In the genomic region with DNA sequence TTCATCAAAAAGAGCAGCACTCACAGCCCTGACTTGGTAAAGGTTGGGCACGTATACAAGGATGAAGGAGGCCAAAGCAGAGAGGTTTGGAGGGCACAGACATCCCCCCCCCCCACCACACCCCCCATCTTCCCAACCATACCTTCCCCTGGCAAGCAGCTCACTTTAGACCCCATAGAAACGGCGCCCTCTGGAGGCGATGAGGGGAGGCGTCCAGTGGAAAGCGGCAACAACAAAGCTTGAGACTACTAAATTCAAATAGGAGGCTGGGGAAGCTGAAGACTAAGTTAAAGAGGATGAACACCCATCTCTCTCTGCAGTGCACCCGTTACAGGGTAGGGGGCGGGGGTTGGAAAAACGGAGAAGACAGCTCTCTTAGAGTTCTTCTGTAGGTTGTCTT, we compare ENCODE assay signal across 11 mouse cellular contexts. TPM values are rescaled to one million over a fixed set of nuclear protein-coding genes. Genes with fewer than 3 reads are reported as not detected.
DNase-seq lines count a peak whose midpoint lies in the region; ATAC-seq and TF ChIP-seq lines count a peak whose summit lies in the region.
"Had no signal": no experiment of that assay in that cellular context is flagged by ENCODE, and none has a peak within 500 bp of the region (broad histone marks: within the 10 kb centered on the region; RNA-seq: fewer than 3 reads in every experiment).

No protein-coding gene starts in this region.

- no peaks in the 10 kb centered on the region for H3K36me3 ChIP-seq in intestine, postnatal 0 days (ENCODE audit: control insufficient read depth, insufficient read depth)
- no peaks in the 10 kb centered on the region for H3K36me3 ChIP-seq in intestine, embryonic 16.5 days (ENCODE audit: control insufficient read depth, insufficient read depth, low read length)
- no peaks in the 10 kb centered on the region for H3K36me3 ChIP-seq in thymus, adult 2 months (ENCODE audit: control insufficient read depth, insufficient read depth, low read length)
- no peaks in the 10 kb centered on the region for H3K36me3 ChIP-seq in hindbrain, embryonic 16.5 days (ENCODE audit: control insufficient read depth, insufficient read depth, low read length)
- H3K36me3 ChIP-seq: lung, embryonic 15.5 days had no signal

- H3K4me3 ChIP-seq in intestine, postnatal 0 days (ENCODE audit: low read depth, low read length) = no peak overlapping the region
- H3K4me3 ChIP-seq in intestine, embryonic 16.5 days (ENCODE audit: low read length) = no peak overlapping the region
- H3K4me3 ChIP-seq in thymus, adult 2 months (ENCODE audit: control insufficient read depth, insufficient read depth, low read length) = no peak overlapping the region
- no peak overlapping the region for H3K4me3 ChIP-seq in bone marrow, adult 2 months (replicated peaks; ENCODE audit: control insufficient read depth, low read depth, low read length)
- H3K4me3 ChIP-seq in hindbrain, embryonic 16.5 days (ENCODE audit: low read length) = no peak overlapping the region
- H3K4me3 ChIP-seq: lung, embryonic 15.5 days had no signal

- ATAC-seq in intestine, postnatal 0 days = no peak
- no peak for ATAC-seq in intestine, embryonic 16.5 days
- ATAC-seq in hindbrain, embryonic 16.5 days = no peak

- H3K27ac ChIP-seq in intestine, postnatal 0 days (ENCODE audit: low read depth, low read length) = no peak overlapping the region
- no peak overlapping the region for H3K27ac ChIP-seq in intestine, embryonic 16.5 days (ENCODE audit: low read length)
- H3K27ac ChIP-seq in thymus, adult 2 months (ENCODE audit: control insufficient read depth, insufficient read depth, low read length) = no peak overlapping the region
- no peak overlapping the region for H3K27ac ChIP-seq in bone marrow, adult 2 months (ENCODE audit: control insufficient read depth, insufficient read depth, low read depth, low read length, poor library complexity)
- no peak overlapping the region for H3K27ac ChIP-seq in hindbrain, embryonic 16.5 days (ENCODE audit: low read depth, low read length)
- H3K27ac ChIP-seq: lung, embryonic 15.5 days had no signal

- TF ChIP-seq CTCF in intestine, postnatal 0 days (IDR thresholded peaks at IDR 0.05; ENCODE audit: low read depth) = peak; percentile 56
- no peak for TF ChIP-seq CTCF in thymus, adult 2 months (IDR thresholded peaks at IDR 0.05; ENCODE audit: borderline replicate concordance, control insufficient read depth, extremely low read depth, insufficient read depth, low read length, poor library complexity)
- TF ChIP-seq CTCF in bone marrow, adult 2 months (IDR thresholded peaks at IDR 0.05; ENCODE audit: control insufficient read depth, insufficient read depth, low read length) = peak; percentile 8; the same call in 1 of the 2 replicates

- WGBS in intestine, postnatal 0 days = 42% methylated on average over 9 of the region's 9 CpGs
- WGBS in intestine, embryonic 16.5 days = 39% methylated on average over 9 of the region's 9 CpGs
- WGBS in thymus, adult 2 months = 45% methylated on average over 9 of the region's 9 CpGs
- 43% methylated on average over 9 of the region's 9 CpGs for WGBS in bone marrow, adult 2 months
- 29% methylated on average over 9 of the region's 9 CpGs for WGBS in hindbrain, embryonic 16.5 days

- peak; percentile 6 for DNase-seq in thymus, adult 2 months
- DNase-seq in thymus, postnatal 0 days (ENCODE audit: low spot score) = no peak
- peak; percentile 16 for DNase-seq in thymus, postnatal 25 days
- DNase-seq in cerebellum, adult 9-11 months = no peak
- DNase-seq: cerebellum, postnatal 14 days; heart, adult 18-20 months had no signal

- no peak overlapping the region for H3K9ac ChIP-seq in intestine, postnatal 0 days (ENCODE audit: low read depth, low read length)
- H3K9ac ChIP-seq in intestine, embryonic 16.5 days (ENCODE audit: low read depth, low read length) = no peak overlapping the region
- H3K9ac ChIP-seq in hindbrain, embryonic 16.5 days (ENCODE audit: low read depth, low read length) = no peak overlapping the region
- H3K9ac ChIP-seq: lung, embryonic 15.5 days had no signal

- no peaks in the 10 kb centered on the region for H3K4me1 ChIP-seq in intestine, postnatal 0 days (replicated peaks; ENCODE audit: control insufficient read depth, insufficient read depth, low read length)
- H3K4me1 ChIP-seq in intestine, embryonic 16.5 days (ENCODE audit: control insufficient read depth, insufficient read depth, low read length) = peaks cover 7% of the 10 kb centered on the region
- no peaks in the 10 kb centered on the region for H3K4me1 ChIP-seq in thymus, adult 2 months (replicated peaks; ENCODE audit: control insufficient read depth, insufficient read depth, low read length)
- no peaks in the 10 kb centered on the region for H3K4me1 ChIP-seq in bone marrow, adult 2 months (ENCODE audit: control insufficient read depth, insufficient read depth, low read length)
- no peaks in the 10 kb centered on the region for H3K4me1 ChIP-seq in hindbrain, embryonic 16.5 days (ENCODE audit: control insufficient read depth, insufficient read depth, low read depth, low read length)

- no peak overlapping the region for H3K4me2 ChIP-seq in intestine, postnatal 0 days (replicated peaks; ENCODE audit: low read depth)
- no peak overlapping the region for H3K4me2 ChIP-seq in intestine, embryonic 16.5 days (ENCODE audit: low read depth, low read length)
- H3K4me2 ChIP-seq in hindbrain, embryonic 16.5 days (ENCODE audit: low read length) = no peak overlapping the region
- H3K4me2 ChIP-seq: lung, embryonic 15.5 days had no signal

- H3K9me3 ChIP-seq in intestine, postnatal 0 days (ENCODE audit: control insufficient read depth) = no peaks in the 10 kb centered on the region
- H3K9me3 ChIP-seq in intestine, embryonic 16.5 days (ENCODE audit: control insufficient read depth, low read length) = no peaks in the 10 kb centered on the region
- no peaks in the 10 kb centered on the region for H3K9me3 ChIP-seq in hindbrain, embryonic 16.5 days (ENCODE audit: control insufficient read depth, low read length)
- H3K9me3 ChIP-seq: lung, embryonic 15.5 days had no signal

- no peak for TF ChIP-seq POLR2A in thymus, adult 2 months (IDR thresholded peaks at IDR 0.05; ENCODE audit: control insufficient read depth, extremely low read depth, insufficient read depth, low read length, poor library complexity)
- TF ChIP-seq POLR2A in bone marrow, adult 2 months (IDR thresholded peaks at IDR 0.05; ENCODE audit: borderline replicate concordance, control insufficient read depth, low read depth, low read length) = no peak

- no peaks in the 10 kb centered on the region for H3K27me3 ChIP-seq in intestine, postnatal 0 days (replicated peaks; ENCODE audit: control insufficient read depth, insufficient read depth, low read length)
- no peaks in the 10 kb centered on the region for H3K27me3 ChIP-seq in intestine, embryonic 16.5 days (replicated peaks; ENCODE audit: control insufficient read depth, insufficient read depth, low read length)
- H3K27me3 ChIP-seq in thymus, adult 2 months (ENCODE audit: control insufficient read depth, insufficient read depth, low read length) = no peaks in the 10 kb centered on the region
- no peaks in the 10 kb centered on the region for H3K27me3 ChIP-seq in hindbrain, embryonic 16.5 days (replicated peaks; ENCODE audit: control insufficient read depth, insufficient read depth, low read length)
- H3K27me3 ChIP-seq: lung, embryonic 15.5 days had no signal

RNA-seq across cellular contexts. Expression of gene Tcf21, which starts 38.1 kb away (rescaled TPM):
- 66.4 and 70.2 TPM in 2 replicates for polyA plus RNA-seq in intestine, postnatal 0 days (2015; fragmentation: Nextera tagmentation; extraction: Ambion mirVana)
- polyA plus RNA-seq in intestine, embryonic 16.5 days (2015; fragmentation: Nextera tagmentation; extraction: Ambion mirVana) = 133 and 145 TPM in 2 replicates
- polyA plus RNA-seq in thymus, adult 2 months (2012; rRNA removed) = 0.61 and 2.4 TPM in 2 replicates
- 0.82 and 0.94 TPM in 2 replicates for polyA plus RNA-seq in thymus, postnatal 0 days (2015; fragmentation: Nextera tagmentation; extraction: Ambion mirVana)
- not detected in 2 replicates for polyA plus RNA-seq in bone marrow, adult 2 months (2011; ENCODE audit: insufficient read depth, insufficient read length, low replicate concordance, missing spikeins)
- polyA plus RNA-seq in hindbrain, embryonic 16.5 days (2015; fragmentation: Nextera tagmentation; extraction: Ambion mirVana) = 1.5 and 1.9 TPM in 2 replicates

Comparison
In these comparisons a context has a peak if more than half of its experiments do, and no peak if none do; other contexts are left out.
1. DNase-seq: peak in thymus, adult 2 months (single experiment) and thymus, postnatal 25 days (single experiment); none in thymus, postnatal 0 days (single experiment) and cerebellum, adult 9-11 months (single experiment).
2. RNA of gene Tcf21, which starts 38.1 kb away (polyA plus RNA-seq): 133 to 145 TPM in intestine, embryonic 16.5 days and 66.4 to 70.2 TPM in intestine, postnatal 0 days; 0.61 to 2.4 TPM in thymus, adult 2 months, 1.5 to 1.9 TPM in hindbrain, embryonic 16.5 days, 0.82 to 0.94 TPM in thymus, postnatal 0 days and not detected in bone marrow, adult 2 months; every median in the first group is over 10 times any median in the second.